Mouse (Mus musculus) heart, postnatal 0 days (tissue): Measurements from ENCODE around the gene Pde4a.

ENCODE experiments used
- CTCF ChIP-seq: IDR thresholded peaks from 2 replicates; pipeline ENCODE4 v1.5.1; 2016; ENCODE audit warnings: antibody characterized with exemption, control low read depth, low read depth
- EP300 ChIP-seq: IDR thresholded peaks from 2 replicates; pipeline ENCODE4 v1.6.1; 2016; ENCODE audit warnings: antibody characterized with exemption, low read depth

DNA sequence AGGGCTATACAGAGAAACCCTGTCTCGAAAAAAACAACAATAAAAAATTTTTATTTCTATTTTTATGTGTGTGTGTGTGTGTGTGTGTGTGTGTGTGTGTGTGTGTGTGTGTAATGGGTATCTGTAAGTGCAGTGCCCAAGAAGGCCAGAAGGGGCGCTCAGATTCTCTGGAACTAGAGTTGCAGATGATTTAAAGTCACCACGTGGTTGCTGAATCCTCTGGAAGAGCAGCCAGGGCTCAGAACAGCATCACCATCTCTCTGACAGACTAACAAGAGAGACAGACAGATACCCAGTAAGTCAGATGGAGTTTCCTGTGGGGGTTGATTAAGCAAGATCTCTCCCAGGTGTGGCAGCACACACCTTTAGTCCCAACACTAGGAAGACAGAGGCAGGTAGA is 54.3 kb downstream of the Pde4a start:
- TF ChIP-seq CTCF (peak; percentile 3; the same call in 1 of the 2 replicates), EP300 (no peak)
